Mouse (Mus musculus): Measurements from ENCODE around the gene Prtn3. TPM values are rescaled to one million over a fixed set of nuclear protein-coding genes. Genes with fewer than 3 reads are reported as not detected.

Prtn3 gene
- 143 and 259 TPM in 2 replicates for polyA plus RNA-seq (2011; ENCODE audit: insufficient read depth, insufficient read length, low replicate concordance, missing spikeins)

GRCm38 (mm10) chr10:79874290-79874862, at the start of gene Prtn3, which contains the start of gene Plppr3:
Gene Prtn3, plus strand, starts transcription at chr10:79874476.
Gene Plppr3, minus strand, starts transcription at chr10:79874634.
- Histone ChIP-seq H3K4me1 (ENCODE audit: control insufficient read depth, insufficient read depth, low read length) (peaks cover 7% of the 10 kb centered on the region), H3K4me3 (replicated peaks; ENCODE audit: control insufficient read depth, low read depth, low read length) (peak within 1 kb of the TSS; percentile 78), H3K27ac (ENCODE audit: control insufficient read depth, insufficient read depth, low read depth, low read length, poor library complexity) (peak within 1 kb of the TSS; percentile 50)
- under 1% methylated on average over 57 of the region's 57 CpGs for WGBS
- TF ChIP-seq CTCF (IDR thresholded peaks at IDR 0.05; ENCODE audit: control insufficient read depth, insufficient read depth, low read length), result no peak
- 0 out of 2 replicates have a peak, but pooled peaks have one; percentile 2 for TF ChIP-seq POLR2A (IDR thresholded peaks at IDR 0.05; ENCODE audit: borderline replicate concordance, control insufficient read depth, low read depth, low read length)

GRCm38 (mm10) chr10:79831583-79831982, 42.7 kb upstream of the Prtn3 start:
- Histone ChIP-seq H3K27ac (ENCODE audit: control insufficient read depth, insufficient read depth, low read depth, low read length, poor library complexity) (no peak overlapping the region), H3K4me1 (ENCODE audit: control insufficient read depth, insufficient read depth, low read length) (peaks cover 2% of the 10 kb centered on the region; the same call in 1 of the 2 replicates), H3K4me3 (replicated peaks; ENCODE audit: control insufficient read depth, low read depth, low read length) (no peak overlapping the region)
- 46% methylated on average over 3 of the region's 3 CpGs for WGBS
- TF ChIP-seq POLR2A (IDR thresholded peaks at IDR 0.05; ENCODE audit: borderline replicate concordance, control insufficient read depth, low read depth, low read length) (no peak), CTCF (IDR thresholded peaks at IDR 0.05; ENCODE audit: control insufficient read depth, insufficient read depth, low read length) (no peak)

- TF ChIP-seq CTCF (IDR thresholded peaks at IDR 0.05; ENCODE audit: control insufficient read depth, insufficient read depth, low read length), result no peak
- no peak for TF ChIP-seq POLR2A (IDR thresholded peaks at IDR 0.05; ENCODE audit: borderline replicate concordance, control insufficient read depth, low read depth, low read length)
- WGBS, result 6% methylated on average over 7 of the region's 7 CpGs
- H3K27ac ChIP-seq (ENCODE audit: control insufficient read depth, insufficient read depth, low read depth, low read length, poor library complexity), result no peak overlapping the region
- no peak overlapping the region for H3K4me3 ChIP-seq (replicated peaks; ENCODE audit: control insufficient read depth, low read depth, low read length)
- H3K4me1 ChIP-seq (ENCODE audit: control insufficient read depth, insufficient read depth, low read length), result peaks cover 2% of the 10 kb centered on the region; the same call in 1 of the 2 replicates
Measured at GRCm38 (mm10) chr10:79832026-79832785, 42.1 kb upstream of the Prtn3 start.

- Histone ChIP-seq H3K4me1 (ENCODE audit: control insufficient read depth, insufficient read depth, low read length) (peaks cover 2% of the 10 kb centered on the region; the same call in 1 of the 2 replicates), H3K4me3 (replicated peaks; ENCODE audit: control insufficient read depth, low read depth, low read length) (no peak overlapping the region), H3K27ac (ENCODE audit: control insufficient read depth, insufficient read depth, low read depth, low read length, poor library complexity) (no peak overlapping the region)
- no peak for TF ChIP-seq CTCF (IDR thresholded peaks at IDR 0.05; ENCODE audit: control insufficient read depth, insufficient read depth, low read length)
- TF ChIP-seq POLR2A (IDR thresholded peaks at IDR 0.05; ENCODE audit: borderline replicate concordance, control insufficient read depth, low read depth, low read length), result no peak
- WGBS, result 26% methylated on average over 9 of the region's 9 CpGs
Measured at GRCm38 (mm10) chr10:79832786-79833181, 41.5 kb upstream of the Prtn3 start.

GRCm38 (mm10) chr10:79834769-79835398, 39.4 kb upstream of the Prtn3 start:
- H3K27ac ChIP-seq (ENCODE audit: control insufficient read depth, insufficient read depth, low read depth, low read length, poor library complexity), result no peak overlapping the region
- no peak overlapping the region for H3K4me3 ChIP-seq (replicated peaks; ENCODE audit: control insufficient read depth, low read depth, low read length)
- H3K4me1 ChIP-seq (ENCODE audit: control insufficient read depth, insufficient read depth, low read length), result peaks cover 4% of the 10 kb centered on the region; the same call in 1 of the 2 replicates
- 29% methylated on average over 9 of the region's 9 CpGs for WGBS
- TF ChIP-seq CTCF (IDR thresholded peaks at IDR 0.05; ENCODE audit: control insufficient read depth, insufficient read depth, low read length) (peak; percentile 97), POLR2A (IDR thresholded peaks at IDR 0.05; ENCODE audit: borderline replicate concordance, control insufficient read depth, low read depth, low read length) (no peak)

GRCm38 (mm10) chr10:79836918-79837317, 37.4 kb upstream of the Prtn3 start:
- Histone ChIP-seq H3K4me3 (replicated peaks; ENCODE audit: control insufficient read depth, low read depth, low read length) (no peak overlapping the region), H3K4me1 (ENCODE audit: control insufficient read depth, insufficient read depth, low read length) (peaks cover 4% of the 10 kb centered on the region; the same call in 1 of the 2 replicates), H3K27ac (ENCODE audit: control insufficient read depth, insufficient read depth, low read depth, low read length, poor library complexity) (no peak overlapping the region)
- 0 out of 2 replicates have a peak, but pooled peaks have one; percentile 4 for TF ChIP-seq CTCF (IDR thresholded peaks at IDR 0.05; ENCODE audit: control insufficient read depth, insufficient read depth, low read length)
- TF ChIP-seq POLR2A (IDR thresholded peaks at IDR 0.05; ENCODE audit: borderline replicate concordance, control insufficient read depth, low read depth, low read length), result no peak
- WGBS, result 92% methylated on average over 3 of the region's 3 CpGs

- Histone ChIP-seq H3K4me1 (ENCODE audit: control insufficient read depth, insufficient read depth, low read length) (peaks cover 2% of the 10 kb centered on the region; the same call in 1 of the 2 replicates), H3K4me3 (replicated peaks; ENCODE audit: control insufficient read depth, low read depth, low read length) (no peak overlapping the region), H3K27ac (ENCODE audit: control insufficient read depth, insufficient read depth, low read depth, low read length, poor library complexity) (0 out of 2 replicates have a peak overlapping the region, but pooled peaks have one; percentile 19)
- no peak for TF ChIP-seq POLR2A (IDR thresholded peaks at IDR 0.05; ENCODE audit: borderline replicate concordance, control insufficient read depth, low read depth, low read length)
- TF ChIP-seq CTCF (IDR thresholded peaks at IDR 0.05; ENCODE audit: control insufficient read depth, insufficient read depth, low read length), result no peak
- WGBS, result 19% methylated on average over 2 of the region's 2 CpGs
Measured at GRCm38 (mm10) chr10:79838151-79838550, 36.1 kb upstream of the Prtn3 start.

GRCm38 (mm10) chr10:79840091-79840490, 34.2 kb upstream of the Prtn3 start:
- H3K27ac ChIP-seq (ENCODE audit: control insufficient read depth, insufficient read depth, low read depth, low read length, poor library complexity), result no peak overlapping the region
- no peak overlapping the region for H3K4me3 ChIP-seq (replicated peaks; ENCODE audit: control insufficient read depth, low read depth, low read length)
- TF ChIP-seq POLR2A (IDR thresholded peaks at IDR 0.05; ENCODE audit: borderline replicate concordance, control insufficient read depth, low read depth, low read length) (no peak), CTCF (IDR thresholded peaks at IDR 0.05; ENCODE audit: control insufficient read depth, insufficient read depth, low read length) (no peak)
- peaks cover 2% of the 10 kb centered on the region; the same call in 1 of the 2 replicates for H3K4me1 ChIP-seq (ENCODE audit: control insufficient read depth, insufficient read depth, low read length)
- WGBS, result 88% methylated on average over 3 of the region's 3 CpGs

All from bone marrow, adult 2 months (tissue).